Mouse (Mus musculus): ENCODE measurements around the gene Tmsb15b1. TPM values are rescaled to one million over a fixed set of nuclear protein-coding genes. Genes with fewer than 3 reads are reported as not detected.

The Tmsb15b1 gene
- total RNA-seq, 2 experiments from 2014 or later: 1.5 to 4.5 TPM

Other genes with a start within 250 kb of the Tmsb15b1 start
- gene Morf4l2, start 233.2 kb downstream of the Tmsb15b1 start, total RNA-seq (2021): 100 to 1,000 TPM; 322 to 343 TPM
- not detected for gene Glra4, start 196.7 kb downstream of the Tmsb15b1 start, total RNA-seq (2021)
- gene Plp1, start 154.2 kb downstream of the Tmsb15b1 start, total RNA-seq (2021): 1,000 to 10,000 TPM in 1 of 2 experiments, 100 to 1,000 TPM in 1; 788 to 1,170 TPM
- 10 to 100 TPM; 12.1 to 19.6 TPM for gene Rab9b, start 108.1 kb downstream of the Tmsb15b1 start, total RNA-seq (2021)
- not detected for gene H2bfm, start 49.5 kb downstream of the Tmsb15b1 start, total RNA-seq (2021)
- 10 to 100 TPM in 1 of 2 experiments, 1 to 10 TPM in 1; 7.2 to 23.5 TPM for gene Tmsb15b2, start 1.4 kb downstream of the Tmsb15b1 start, total RNA-seq (2021)
- gene Tmsb15l, start within 50 bp of the Tmsb15b1 start, total RNA-seq (2021): 1 to 10 TPM; 2.2 to 4.6 TPM
- 100 to 1,000 TPM; 248 to 256 TPM for gene Zcchc18, start 16.3 kb upstream of the Tmsb15b1 start, total RNA-seq (2021)
- 10 to 100 TPM; 21.7 to 33.0 TPM for gene Slc25a53, start 61.4 kb upstream of the Tmsb15b1 start, total RNA-seq (2021)
- 1 to 10 TPM; 8.3 to 9.7 TPM for gene Fam199x, start 72.7 kb upstream of the Tmsb15b1 start, total RNA-seq (2021)
- gene Esx1, start 145.2 kb upstream of the Tmsb15b1 start, total RNA-seq (2021): not detected

Measured in left cerebral cortex, postnatal 36 days (tissue).